Mouse (Mus musculus) embryonic facial prominence, embryonic 13.5 days (tissue): ENCODE results near the gene Slc19a1. TPM values are rescaled to one million over a fixed set of nuclear protein-coding genes. Genes with fewer than 3 reads are reported as not detected.

Experiments
- ATAC-seq: fragments of 200-750 bp; cut with Nextera tagmentation; 2 replicates; pipeline ENCODE4 v1.8.0; 2017; ENCODE audit warnings: low read depth; ENCODE audit not compliant: insufficient number of reproducible peaks, insufficient read depth, low FRiP score, low TSS enrichment
- H3K27ac ChIP-seq: fragments of 300-500 bp; sonication (generic); 2 replicates; pipeline ENCODE4 v1.5.1; 2015; ENCODE audit warnings: moderate library complexity, mild to moderate bottlenecking, inconsistent platforms
- H3K27me3 ChIP-seq: fragments of 300-500 bp; sonication (generic); 2 replicates; pipeline ENCODE4 v1.6.1; 2015; ENCODE audit warnings: mild to moderate bottlenecking, inconsistent platforms
- H3K36me3 ChIP-seq: fragments of 300-500 bp; sonication (generic); 2 replicates; pipeline ENCODE4 v1.6.1; 2015; ENCODE audit warnings: mild to moderate bottlenecking, inconsistent platforms
- H3K4me1 ChIP-seq: fragments of 300-500 bp; sonication (generic); 2 replicates; pipeline ENCODE4 v1.6.1; 2015; ENCODE audit warnings: inconsistent platforms
- H3K4me2 ChIP-seq: fragments of 300-500 bp; sonication (generic); 2 replicates; pipeline ENCODE4 v1.6.1; 2015; ENCODE audit warnings: moderate library complexity, mild to moderate bottlenecking, inconsistent platforms
- H3K4me3 ChIP-seq: fragments of 300-500 bp; sonication (generic); 2 replicates; pipeline ENCODE4 v1.5.1; 2015; ENCODE audit warnings: mild to moderate bottlenecking, inconsistent platforms
- H3K9ac ChIP-seq: fragments of 300-500 bp; sonication (generic); 2 replicates; pipeline ENCODE4 v1.6.1; 2015; ENCODE audit warnings: mild to moderate bottlenecking, inconsistent platforms
- H3K9me3 ChIP-seq: fragments of 300-500 bp; sonication (generic); 2 replicates; pipeline ENCODE4 v1.6.1; 2016; ENCODE audit warnings: inconsistent platforms
- WGBS: fragments of 180-500 bp; shearing (Covaris S2); methylation state at CpG from one replicate; pipeline ENCODE4 v1.1.7; 2015; ENCODE audit warnings: mixed read lengths; 5-methylcytosine and 5-hydroxymethylcytosine counted together
- polyA plus RNA-seq: library from polyadenylated mRNA; unstranded; fragments of >200 nt; fragmentation: Nextera tagmentation; extraction: Ambion mirVana; gene quantifications from 2 replicates; pipeline ENCODE4 v1.2.1, GENCODE M21; 2015

Slc19a1 gene
- polyA plus RNA-seq, 1 experiment from 2014 or later: 32.6 TPM

DNA sequence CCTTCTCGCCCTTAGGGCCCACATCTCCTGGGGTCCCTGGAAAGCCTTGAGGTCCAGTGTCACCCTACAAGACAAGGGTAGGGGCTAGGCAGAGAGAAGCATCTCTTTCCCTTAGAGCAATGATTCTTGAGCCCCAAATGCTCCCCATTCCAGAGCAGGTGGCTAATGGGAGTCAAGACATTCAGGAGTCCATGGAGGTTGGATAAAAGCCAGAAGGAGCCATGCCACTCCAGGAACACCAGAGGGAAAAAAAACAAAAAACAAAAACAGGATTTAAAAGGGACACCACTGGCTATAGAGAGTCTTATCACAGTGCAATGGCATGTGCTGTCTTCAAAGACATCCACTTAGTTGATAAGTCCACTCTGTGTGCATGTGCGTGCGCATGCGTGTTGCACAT is 46.4 kb downstream of the Slc19a1 start:
- Histone ChIP-seq H3K9ac (no peak overlapping the region), H3K27ac (no peak overlapping the region), H3K9me3 (no peaks in the 10 kb centered on the region), H3K4me2 (no peak overlapping the region), H3K4me1 (no peaks in the 10 kb centered on the region), H3K36me3 (no peaks in the 10 kb centered on the region), H3K4me3 (no peak overlapping the region), H3K27me3 (no peaks in the 10 kb centered on the region)
- ATAC-seq: no peak
- WGBS: 95% methylated on average over 4 of the region's 4 CpGs

DNA sequence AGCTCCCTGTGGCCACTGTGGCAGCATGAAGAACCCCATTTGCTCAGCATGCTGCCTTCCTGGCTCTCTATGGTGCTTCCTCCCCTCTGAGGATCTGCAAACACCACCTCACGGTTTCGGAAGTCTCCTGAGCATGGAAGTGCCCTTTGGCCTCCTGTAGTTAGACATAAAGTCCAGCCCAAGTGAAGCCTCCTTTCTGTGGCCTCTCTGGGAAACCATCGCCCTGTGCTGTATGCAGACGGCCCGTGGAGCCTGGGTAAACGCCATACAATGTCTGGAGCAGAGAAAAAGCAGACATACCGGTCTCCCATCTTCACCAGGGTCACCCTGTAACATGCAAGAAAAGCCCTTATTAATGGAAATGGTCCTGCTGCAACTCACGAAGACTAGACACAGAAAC is 46.9 kb downstream of the Slc19a1 start:
- no peaks in the 10 kb centered on the region for H3K27me3 ChIP-seq
- H3K9ac ChIP-seq: no peak overlapping the region
- H3K36me3 ChIP-seq: no peaks in the 10 kb centered on the region
- ATAC-seq: no peak
- H3K4me3 ChIP-seq: no peak overlapping the region
- H3K27ac ChIP-seq: no peak overlapping the region
- H3K4me1 ChIP-seq: no peaks in the 10 kb centered on the region
- WGBS: 85% methylated on average over 8 of the region's 8 CpGs
- H3K4me2 ChIP-seq: no peak overlapping the region
- no peaks in the 10 kb centered on the region for H3K9me3 ChIP-seq

GRCm38 (mm10) chr10:77082453-77082852 is 50.4 kb downstream of the Slc19a1 start:
- Histone ChIP-seq H3K4me3 (no peak overlapping the region), H3K4me1 (no peaks in the 10 kb centered on the region), H3K9ac (no peak overlapping the region), H3K9me3 (no peaks in the 10 kb centered on the region), H3K4me2 (no peak overlapping the region), H3K27me3 (no peaks in the 10 kb centered on the region), H3K27ac (no peak overlapping the region), H3K36me3 (peaks cover 8% of the 10 kb centered on the region; the same call in 1 of the 2 replicates)
- no peak for ATAC-seq
- 17% methylated on average over 3 of the region's 3 CpGs for WGBS

- no peaks in the 10 kb centered on the region for H3K27me3 ChIP-seq
- no peak overlapping the region for H3K4me2 ChIP-seq
- no peak overlapping the region for H3K27ac ChIP-seq
- no peaks in the 10 kb centered on the region for H3K4me1 ChIP-seq
- no peak overlapping the region for H3K9ac ChIP-seq
- no peak overlapping the region for H3K4me3 ChIP-seq
- H3K36me3 ChIP-seq: peaks cover 8% of the 10 kb centered on the region; the same call in 1 of the 2 replicates
- no peak for ATAC-seq
- WGBS: 66% methylated on average over 5 of the region's 5 CpGs
- H3K9me3 ChIP-seq: no peaks in the 10 kb centered on the region
Measured at GRCm38 (mm10) chr10:77082921-77083320, 50.9 kb downstream of the Slc19a1 start.

- Histone ChIP-seq H3K9me3 (no peaks in the 10 kb centered on the region), H3K4me1 (0 out of 2 replicates have a peak, but pooled peaks cover 4% of the 10 kb centered on the region)
- WGBS: 57% methylated on average over 1 of the region's 1 CpGs
Measured at GRCm38 (mm10) chr10:77084568-77084967, 52.5 kb downstream of the Slc19a1 start.

GRCm38 (mm10) chr10:77089336-77089735 is 57.3 kb downstream of the Slc19a1 start:
- Histone ChIP-seq H3K9ac (no peak overlapping the region), H3K27me3 (no peaks in the 10 kb centered on the region), H3K9me3 (peaks cover 7% of the 10 kb centered on the region), H3K4me3 (no peak overlapping the region), H3K4me2 (no peak overlapping the region), H3K36me3 (peaks cover 13% of the 10 kb centered on the region), H3K27ac (peak overlapping the region; percentile 7; the same call in 1 of the 2 replicates), H3K4me1 (0 out of 2 replicates have a peak, but pooled peaks cover 7% of the 10 kb centered on the region)
- ATAC-seq: no peak
- 66% methylated on average over 8 of the region's 8 CpGs for WGBS

More at GRCm38 (mm10) chr10:77084568-77084967, 52.5 kb downstream of the Slc19a1 start:
- H3K9ac ChIP-seq: no peak overlapping the region
- no peak for ATAC-seq
- no peak overlapping the region for H3K4me3 ChIP-seq
- no peak overlapping the region for H3K27ac ChIP-seq
- peaks cover 8% of the 10 kb centered on the region; the same call in 1 of the 2 replicates for H3K36me3 ChIP-seq
- no peak overlapping the region for H3K4me2 ChIP-seq
- H3K27me3 ChIP-seq: no peaks in the 10 kb centered on the region

- Histone ChIP-seq H3K4me2 (no peak overlapping the region), H3K36me3 (peaks cover 13% of the 10 kb centered on the region), H3K9ac (no peak overlapping the region), H3K9me3 (peaks cover 7% of the 10 kb centered on the region), H3K4me1 (0 out of 2 replicates have a peak, but pooled peaks cover 7% of the 10 kb centered on the region), H3K27ac (no peak overlapping the region), H3K4me3 (no peak overlapping the region), H3K27me3 (no peaks in the 10 kb centered on the region)
- WGBS: 73% methylated on average over 5 of the region's 5 CpGs
- ATAC-seq: no peak
Measured at GRCm38 (mm10) chr10:77090063-77090462, 58.0 kb downstream of the Slc19a1 start.

GRCm38 (mm10) chr10:77091538-77092097 is 59.6 kb downstream of the Slc19a1 start:
- Histone ChIP-seq H3K27me3 (no peaks in the 10 kb centered on the region), H3K9ac (no peak overlapping the region), H3K9me3 (peaks cover 7% of the 10 kb centered on the region), H3K27ac (no peak overlapping the region), H3K4me2 (no peak overlapping the region), H3K4me1 (0 out of 2 replicates have a peak, but pooled peaks cover 7% of the 10 kb centered on the region), H3K4me3 (no peak overlapping the region), H3K36me3 (peaks cover 12% of the 10 kb centered on the region)
- WGBS: 86% methylated on average over 4 of the region's 4 CpGs
- no peak for ATAC-seq

DNA sequence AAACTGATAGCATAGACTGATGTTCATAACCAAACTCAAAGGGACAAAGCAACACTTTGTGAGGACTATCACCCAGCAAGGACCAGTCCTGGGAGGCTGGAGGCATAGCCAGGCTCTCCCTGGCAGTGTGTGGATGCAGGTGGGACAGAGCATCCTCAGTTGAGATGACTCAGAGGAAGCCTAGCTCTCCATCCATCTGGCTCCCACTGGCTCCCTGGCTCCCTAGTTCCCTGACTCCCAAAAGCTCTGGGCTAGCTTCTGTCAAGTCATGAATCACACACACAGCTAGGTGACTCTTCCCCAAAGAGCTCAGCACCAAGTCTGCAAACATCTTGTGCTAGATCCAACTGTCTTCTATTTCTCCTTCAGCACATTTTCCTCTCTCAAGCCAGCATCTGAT is 61.8 kb downstream of the Slc19a1 start:
- peaks cover 7% of the 10 kb centered on the region for H3K9me3 ChIP-seq
- peaks cover 5% of the 10 kb centered on the region for H3K36me3 ChIP-seq
- no peak overlapping the region for H3K4me3 ChIP-seq
- H3K27me3 ChIP-seq: no peaks in the 10 kb centered on the region
- H3K4me1 ChIP-seq: 0 out of 2 replicates have a peak, but pooled peaks cover 7% of the 10 kb centered on the region
- H3K27ac ChIP-seq: no peak overlapping the region
- no peak overlapping the region for H3K9ac ChIP-seq
- ATAC-seq: no peak
- no peak overlapping the region for H3K4me2 ChIP-seq

DNA sequence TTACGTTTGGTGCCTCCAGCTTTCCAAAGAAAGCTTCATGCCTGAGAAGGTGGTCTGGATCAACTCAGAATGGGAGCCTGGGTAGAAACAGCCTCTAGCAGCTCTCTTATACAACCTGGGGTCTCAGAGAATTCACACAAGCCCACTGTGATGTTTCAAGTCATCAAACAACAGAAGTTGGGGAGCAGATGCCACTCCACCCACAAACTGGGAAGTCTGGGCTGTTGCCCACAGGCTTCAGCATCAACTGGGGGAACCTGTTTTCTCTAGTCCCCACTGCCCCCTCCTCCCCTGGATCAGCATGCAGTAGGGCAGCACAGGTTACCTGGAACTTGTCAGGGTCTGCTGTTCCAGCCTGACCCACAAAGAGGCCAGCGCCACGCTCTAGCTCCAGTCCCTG is 63.6 kb downstream of the Slc19a1 start:
- ATAC-seq: no peak
- Histone ChIP-seq H3K9me3 (peaks cover 7% of the 10 kb centered on the region), H3K27me3 (no peaks in the 10 kb centered on the region), H3K4me3 (no peak overlapping the region), H3K36me3 (peaks cover 5% of the 10 kb centered on the region), H3K9ac (no peak overlapping the region), H3K27ac (no peak overlapping the region), H3K4me2 (no peak overlapping the region), H3K4me1 (no peaks in the 10 kb centered on the region)
- WGBS: 85% methylated on average over 3 of the region's 3 CpGs

GRCm38 (mm10) chr10:77097006-77097889 is 65.2 kb downstream of the Slc19a1 start:
- H3K36me3 ChIP-seq: peaks cover 5% of the 10 kb centered on the region
- H3K27ac ChIP-seq: no peak overlapping the region
- no peak for ATAC-seq
- peaks cover 7% of the 10 kb centered on the region for H3K9me3 ChIP-seq
- H3K4me1 ChIP-seq: no peaks in the 10 kb centered on the region
- H3K4me2 ChIP-seq: no peak overlapping the region
- H3K27me3 ChIP-seq: no peaks in the 10 kb centered on the region
- H3K4me3 ChIP-seq: no peak overlapping the region
- WGBS: 69% methylated on average over 12 of the region's 12 CpGs
- no peak overlapping the region for H3K9ac ChIP-seq

DNA sequence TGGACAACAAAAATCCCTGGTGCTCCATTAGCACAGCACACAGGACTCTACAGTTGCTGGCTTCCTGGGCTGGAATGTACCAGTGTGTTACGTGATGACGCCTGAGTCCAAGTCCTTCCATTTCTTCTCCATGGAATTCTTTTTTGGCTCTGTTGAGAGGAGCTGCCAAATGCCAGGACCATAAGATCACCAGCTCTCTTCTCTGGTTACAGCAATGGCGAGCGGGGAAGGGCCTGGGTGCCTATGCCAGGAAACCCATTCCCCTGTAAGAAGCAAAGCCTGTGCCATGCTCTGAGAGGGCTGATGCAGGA is 65.8 kb downstream of the Slc19a1 start:
- no peak overlapping the region for H3K4me2 ChIP-seq
- H3K27ac ChIP-seq: no peak overlapping the region
- no peak for ATAC-seq
- H3K27me3 ChIP-seq: no peaks in the 10 kb centered on the region
- no peak overlapping the region for H3K9ac ChIP-seq
- 78% methylated on average over 4 of the region's 4 CpGs for WGBS
- peaks cover under 1% of the 10 kb centered on the region; the same call in 1 of the 2 replicates for H3K36me3 ChIP-seq
- H3K4me3 ChIP-seq: no peak overlapping the region
- peaks cover 3% of the 10 kb centered on the region for H3K9me3 ChIP-seq
- H3K4me1 ChIP-seq: no peaks in the 10 kb centered on the region
